Mouse (Mus musculus) midbrain, embryonic 12.5 days (tissue): ENCODE measurements at regions not wholly inside any gene's neighbourhood (a gene's known extent, or its start where the extent isn't known, plus 50 kb on each side); places are given as distances from the start of the nearest gene placed in this dataset.

ENCODE experiments used
- ATAC-seq: fragments of 200-750 bp; cut with Nextera tagmentation; 2 replicates; pipeline ENCODE4 v1.8.0; 2017; ENCODE audit warnings: low read depth, moderate TSS enrichment, moderate library complexity; ENCODE audit not compliant: low FRiP score
- H3K27ac ChIP-seq: fragments of 300-500 bp; sonication (generic); replicated peaks from 2 replicates; pipeline ENCODE4 v1.5.1; 2016; ENCODE audit warnings: mild to moderate bottlenecking
- H3K27me3 ChIP-seq: fragments of 300-500 bp; sonication (generic); 2 replicates; pipeline ENCODE4 v1.6.1; 2016; ENCODE audit warnings: mild to moderate bottlenecking
- H3K36me3 ChIP-seq: fragments of 300-500 bp; sonication (generic); 2 replicates; pipeline ENCODE4 v1.6.1; 2016
- H3K4me1 ChIP-seq: fragments of 300-500 bp; sonication (generic); 2 replicates; pipeline ENCODE4 v1.6.1; 2016
- H3K4me2 ChIP-seq: fragments of 300-500 bp; sonication (generic); replicated peaks from 2 replicates; pipeline ENCODE4 v1.6.1; 2016; ENCODE audit warnings: mild to moderate bottlenecking, moderate library complexity
- H3K4me3 ChIP-seq: fragments of 300-500 bp; sonication (generic); 2 replicates; pipeline ENCODE4 v1.5.1; 2016; ENCODE audit warnings: mild to moderate bottlenecking
- H3K9ac ChIP-seq: fragments of 300-500 bp; sonication (generic); replicated peaks from 2 replicates; pipeline ENCODE4 v1.6.1; 2016; ENCODE audit warnings: mild to moderate bottlenecking, moderate library complexity
- H3K9me3 ChIP-seq: fragments of 300-500 bp; sonication (generic); 2 replicates; pipeline ENCODE4 v1.6.1; 2016; ENCODE audit warnings: mild to moderate bottlenecking
- WGBS: fragments of 180-500 bp; shearing (Covaris S2); methylation state at CpG from one replicate; pipeline ENCODE4 v1.1.7; 2016; 5-methylcytosine and 5-hydroxymethylcytosine counted together

DNA sequence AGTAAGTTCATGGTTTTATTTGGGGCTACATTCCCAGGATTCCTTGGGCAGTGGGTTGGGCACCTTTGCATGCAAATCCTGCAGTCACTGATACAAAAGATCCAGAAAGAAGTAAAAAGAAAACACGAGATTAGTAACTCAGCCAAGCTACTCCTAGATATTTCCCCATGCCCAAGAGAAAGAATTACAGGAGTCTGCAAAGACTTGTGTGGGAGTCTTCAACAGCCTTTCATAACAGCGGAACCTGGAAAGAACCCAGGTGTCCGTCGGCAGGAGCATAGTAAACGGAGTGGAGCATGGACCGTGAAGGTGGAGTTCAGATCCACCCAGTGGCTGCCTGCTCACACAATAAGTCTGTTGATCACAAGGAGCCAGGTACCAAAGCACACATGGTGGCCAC, 121.1 kb upstream of the A530016L24Rik start:
- Histone ChIP-seq H3K36me3 (no peaks in the 10 kb centered on the region), H3K9me3 (peaks cover 7% of the 10 kb centered on the region; the same call in 1 of the 2 replicates), H3K4me3 (no peak overlapping the region), H3K27ac (no peak overlapping the region), H3K4me2 (no peak overlapping the region), H3K27me3 (peaks cover 18% of the 10 kb centered on the region), H3K4me1 (peaks cover 17% of the 10 kb centered on the region), H3K9ac (no peak overlapping the region)
- no peak for ATAC-seq
- 88% methylated on average over 6 of the region's 6 CpGs for WGBS

DNA sequence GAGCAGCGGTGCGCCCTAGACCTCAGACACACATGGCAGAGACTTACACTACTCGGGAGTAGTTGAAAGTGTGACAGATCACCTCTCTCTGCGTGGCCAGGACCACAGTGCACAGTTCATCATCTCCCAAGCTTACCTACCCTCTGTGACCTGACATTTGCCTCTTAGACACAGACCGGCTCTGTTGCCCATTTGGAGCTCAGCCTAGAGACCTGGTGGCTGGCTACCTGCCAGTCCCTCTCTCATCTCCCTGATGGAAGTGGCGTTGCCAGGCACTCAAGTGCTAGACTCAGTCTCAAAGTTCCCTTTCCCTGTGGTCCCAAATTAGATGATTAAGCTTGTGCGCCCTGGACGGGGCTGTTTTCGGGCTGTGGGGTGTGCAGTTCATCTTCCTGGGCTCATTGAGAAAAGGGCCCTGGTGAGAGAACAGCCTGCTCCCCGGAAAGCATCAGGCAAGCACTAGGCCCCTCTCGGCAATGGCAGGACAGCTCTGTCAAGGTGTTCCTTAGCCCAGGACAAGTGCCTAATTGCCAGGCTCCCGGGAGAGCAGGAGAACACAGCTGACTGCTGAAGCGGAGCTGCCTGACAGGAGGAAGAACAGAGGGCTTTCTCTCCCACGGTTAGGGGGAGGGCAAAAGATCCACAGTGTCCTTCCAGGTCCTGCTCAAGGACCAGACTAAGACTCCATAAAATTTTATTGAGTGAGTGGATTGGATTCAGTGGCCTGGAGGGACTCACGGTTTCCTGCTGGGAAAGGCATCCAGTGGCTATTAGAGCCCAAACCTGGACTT, 119.5 kb upstream of the A530016L24Rik start:
- Histone ChIP-seq H3K4me2 (no peak overlapping the region), H3K27me3 (peaks cover 27% of the 10 kb centered on the region), H3K4me1 (peaks cover 17% of the 10 kb centered on the region), H3K27ac (no peak overlapping the region), H3K9me3 (peaks cover 7% of the 10 kb centered on the region; the same call in 1 of the 2 replicates), H3K36me3 (no peaks in the 10 kb centered on the region), H3K9ac (no peak overlapping the region), H3K4me3 (no peak overlapping the region)
- ATAC-seq: no peak
- 71% methylated on average over 15 of the region's 15 CpGs for WGBS

DNA sequence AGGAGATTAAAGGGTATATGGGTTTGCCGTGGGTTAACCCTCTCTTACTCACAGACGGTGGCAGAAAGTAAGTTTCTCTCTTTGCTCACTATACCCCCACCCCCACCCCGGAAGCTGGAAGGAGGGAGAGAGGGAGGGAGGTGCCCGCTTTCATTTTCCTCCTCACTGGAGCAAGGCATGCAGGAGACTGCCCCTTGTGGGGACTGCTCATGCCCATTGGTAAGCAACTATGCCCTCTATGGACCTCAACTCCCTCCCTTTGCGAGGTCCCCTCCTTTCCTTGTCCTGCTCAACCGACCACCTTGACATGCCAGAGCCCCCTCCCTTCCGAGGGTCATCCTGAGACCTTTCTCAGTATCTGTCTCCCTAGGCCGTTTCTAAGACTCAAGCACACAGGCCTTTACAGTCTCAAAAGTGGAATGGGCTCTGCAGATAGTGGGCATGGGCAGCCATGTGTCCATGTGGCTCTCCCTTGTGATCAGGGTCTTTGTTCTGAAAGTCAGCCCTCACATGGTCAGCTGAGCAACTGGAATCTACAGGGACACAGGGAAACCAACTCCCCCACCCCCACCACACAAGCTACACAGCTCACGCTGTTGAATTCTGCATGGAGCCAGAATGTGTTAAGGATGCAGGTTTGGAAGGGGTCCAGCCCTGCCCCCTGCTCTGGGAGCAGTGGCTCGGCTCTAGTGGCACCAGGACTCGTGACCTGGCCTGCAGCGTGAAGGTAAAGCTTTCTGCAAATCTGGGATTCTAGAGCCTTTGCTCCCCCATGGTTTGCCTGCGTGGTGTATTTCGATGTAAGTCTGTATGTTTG, 116.8 kb upstream of the A530016L24Rik start:
- Histone ChIP-seq H3K9me3 (no peaks in the 10 kb centered on the region), H3K4me1 (peaks cover 24% of the 10 kb centered on the region), H3K4me2 (no peak overlapping the region), H3K9ac (no peak overlapping the region), H3K27me3 (peaks cover 50% of the 10 kb centered on the region), H3K36me3 (no peaks in the 10 kb centered on the region), H3K4me3 (no peak overlapping the region), H3K27ac (0 out of 2 replicates have a peak overlapping the region, but pooled peaks have one; percentile 15)
- WGBS: 77% methylated on average over 14 of the region's 14 CpGs
- no peak for ATAC-seq

DNA sequence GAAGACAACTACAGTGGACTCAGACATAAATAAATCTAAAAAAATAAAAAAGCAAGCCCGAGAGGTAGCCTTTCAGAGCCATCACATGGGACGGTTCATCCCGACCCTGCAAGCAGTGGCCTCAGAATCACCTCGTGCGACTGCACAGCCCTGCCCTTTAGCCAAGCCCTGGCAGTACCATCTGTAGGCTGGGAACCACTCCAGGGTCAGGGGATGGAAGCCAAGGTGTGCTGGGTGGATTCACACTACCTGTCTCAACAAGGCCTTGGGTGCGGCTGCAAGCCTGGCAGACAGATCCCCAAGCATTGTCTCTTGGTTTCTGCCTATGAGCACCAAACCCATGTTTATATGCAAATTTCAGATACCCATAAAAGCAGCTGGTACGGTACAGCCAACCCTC, 115.3 kb upstream of the A530016L24Rik start:
- no peaks in the 10 kb centered on the region for H3K36me3 ChIP-seq
- H3K9ac ChIP-seq: no peak overlapping the region
- WGBS: 88% methylated on average over 7 of the region's 7 CpGs
- ATAC-seq: no peak
- no peaks in the 10 kb centered on the region for H3K9me3 ChIP-seq
- H3K4me3 ChIP-seq: no peak overlapping the region
- H3K27me3 ChIP-seq: peaks cover 65% of the 10 kb centered on the region
- H3K4me2 ChIP-seq: no peak overlapping the region
- H3K4me1 ChIP-seq: peaks cover 36% of the 10 kb centered on the region
- H3K27ac ChIP-seq: no peak overlapping the region

DNA sequence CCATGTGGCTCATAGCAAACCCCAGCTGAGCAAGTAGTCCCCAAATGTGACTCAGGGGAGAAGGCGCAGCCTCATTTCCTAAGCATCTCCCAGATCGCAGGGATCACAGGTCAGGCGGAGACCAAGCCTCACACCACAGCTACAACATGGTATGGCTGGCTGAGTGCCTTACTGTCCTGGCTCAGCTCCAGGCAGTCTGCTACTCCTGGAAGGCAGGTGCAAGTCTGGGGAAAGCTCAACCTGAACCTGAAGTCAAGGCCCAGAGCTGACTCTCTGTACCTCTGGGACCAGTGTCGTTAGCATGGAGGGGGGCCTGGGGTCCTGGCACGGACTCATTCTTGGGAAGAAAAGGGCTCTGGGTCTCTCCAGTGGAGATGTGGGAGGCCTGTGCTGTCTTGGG, 113.0 kb upstream of the A530016L24Rik start:
- no peaks in the 10 kb centered on the region for H3K9me3 ChIP-seq
- WGBS: 81% methylated on average over 5 of the region's 5 CpGs
- no peaks in the 10 kb centered on the region for H3K36me3 ChIP-seq
- ATAC-seq: no peak
- no peak overlapping the region for H3K9ac ChIP-seq
- peaks cover 30% of the 10 kb centered on the region for H3K4me1 ChIP-seq
- H3K4me2 ChIP-seq: no peak overlapping the region
- no peak overlapping the region for H3K27ac ChIP-seq
- no peak overlapping the region for H3K4me3 ChIP-seq
- peaks cover 76% of the 10 kb centered on the region for H3K27me3 ChIP-seq

DNA sequence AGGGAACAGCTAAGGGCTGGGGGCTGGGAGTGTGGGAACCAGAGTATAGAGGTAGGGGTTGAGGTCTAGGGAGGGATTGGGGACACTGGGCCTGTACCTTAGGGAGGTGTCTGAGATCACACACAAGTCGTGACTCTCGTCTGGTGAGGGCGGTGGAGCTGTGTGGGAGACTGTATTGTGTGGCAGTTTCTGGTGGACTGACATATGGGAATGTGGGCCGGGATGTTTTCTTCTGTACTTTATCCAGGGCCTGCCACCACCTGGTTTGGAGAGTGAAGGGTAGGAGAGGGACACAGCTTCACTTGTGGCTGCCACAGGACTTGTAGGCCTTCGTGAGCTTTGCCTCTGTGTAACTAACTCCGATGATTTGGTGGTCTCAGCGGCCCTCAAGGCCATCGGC, 112.5 kb upstream of the A530016L24Rik start:
- H3K4me1 ChIP-seq: peaks cover 33% of the 10 kb centered on the region
- H3K9me3 ChIP-seq: no peaks in the 10 kb centered on the region
- no peak overlapping the region for H3K9ac ChIP-seq
- no peaks in the 10 kb centered on the region for H3K36me3 ChIP-seq
- no peak overlapping the region for H3K4me3 ChIP-seq
- no peak overlapping the region for H3K4me2 ChIP-seq
- 86% methylated on average over 8 of the region's 8 CpGs for WGBS
- no peak overlapping the region for H3K27ac ChIP-seq
- peaks cover 76% of the 10 kb centered on the region for H3K27me3 ChIP-seq
- ATAC-seq: no peak

DNA sequence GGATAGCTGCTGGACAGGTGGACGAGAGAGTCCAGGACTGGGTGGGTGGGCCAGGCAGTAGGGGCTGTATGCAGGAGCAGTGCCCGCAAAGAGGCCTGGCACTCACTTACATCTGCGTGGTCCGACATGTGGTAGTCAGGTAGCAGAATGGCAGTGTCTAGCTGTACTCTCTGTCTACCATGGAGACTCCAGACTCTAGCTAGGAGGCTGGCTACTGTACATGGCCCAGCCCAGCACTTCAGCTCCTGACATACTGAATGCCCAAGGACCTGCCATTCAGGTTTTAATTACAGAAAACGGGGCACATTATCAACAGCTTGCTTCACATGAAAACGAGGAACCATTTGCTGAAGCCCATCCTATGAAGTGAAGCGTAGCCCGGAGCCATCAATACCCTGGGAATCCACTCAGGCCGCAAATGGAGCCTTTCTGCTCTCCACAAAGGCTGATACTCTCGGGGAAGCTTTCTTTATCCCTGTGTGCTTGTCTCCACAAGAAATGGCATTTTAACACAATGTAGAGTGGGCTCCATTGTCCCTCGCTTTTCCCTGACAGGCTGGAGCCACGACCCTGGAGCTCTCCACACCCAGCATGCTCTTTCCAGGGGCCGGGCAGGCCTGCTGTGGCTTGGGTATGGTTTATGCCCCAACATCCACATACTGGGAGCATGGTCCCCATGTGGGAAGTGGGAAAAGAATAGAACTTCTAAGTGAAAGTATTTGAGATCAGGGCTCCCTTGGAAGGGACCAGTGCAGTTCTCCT, 110.6 kb upstream of the A530016L24Rik start:
- H3K9ac ChIP-seq: no peak overlapping the region
- H3K9me3 ChIP-seq: no peaks in the 10 kb centered on the region
- H3K4me1 ChIP-seq: peaks cover 25% of the 10 kb centered on the region
- WGBS: 54% methylated on average over 13 of the region's 13 CpGs
- H3K27me3 ChIP-seq: peaks cover 84% of the 10 kb centered on the region
- peak overlapping the region; percentile 35 for H3K27ac ChIP-seq
- H3K36me3 ChIP-seq: no peaks in the 10 kb centered on the region
- ATAC-seq: peak; percentile 44; the same call in 1 of the 2 replicates
- H3K4me3 ChIP-seq: no peak overlapping the region
- no peak overlapping the region for H3K4me2 ChIP-seq

DNA sequence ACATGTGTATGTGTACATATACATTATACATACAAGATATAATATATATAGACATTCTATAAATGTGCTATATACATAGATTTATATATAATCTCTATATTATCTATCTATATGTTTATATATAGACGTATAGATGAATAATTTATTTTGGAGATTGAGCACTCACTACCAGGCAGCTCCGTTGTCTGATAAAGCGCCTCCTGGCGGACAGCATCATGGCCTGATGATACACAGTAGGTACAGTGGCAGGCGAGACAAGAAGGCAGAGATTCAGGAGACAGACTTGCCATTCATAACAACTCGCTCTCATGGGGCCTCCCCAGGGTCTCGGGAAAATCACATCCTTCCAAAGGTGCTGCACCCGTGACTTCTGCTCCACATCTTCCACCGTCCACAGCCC, 101.4 kb upstream of the A530016L24Rik start:
- Histone ChIP-seq H3K27me3 (peaks cover 83% of the 10 kb centered on the region), H3K4me2 (no peak overlapping the region), H3K9me3 (no peaks in the 10 kb centered on the region), H3K27ac (no peak overlapping the region), H3K36me3 (no peaks in the 10 kb centered on the region), H3K9ac (no peak overlapping the region), H3K4me1 (peaks cover 18% of the 10 kb centered on the region), H3K4me3 (no peak overlapping the region)
- WGBS: 70% methylated on average over 9 of the region's 9 CpGs
- no peak for ATAC-seq

DNA sequence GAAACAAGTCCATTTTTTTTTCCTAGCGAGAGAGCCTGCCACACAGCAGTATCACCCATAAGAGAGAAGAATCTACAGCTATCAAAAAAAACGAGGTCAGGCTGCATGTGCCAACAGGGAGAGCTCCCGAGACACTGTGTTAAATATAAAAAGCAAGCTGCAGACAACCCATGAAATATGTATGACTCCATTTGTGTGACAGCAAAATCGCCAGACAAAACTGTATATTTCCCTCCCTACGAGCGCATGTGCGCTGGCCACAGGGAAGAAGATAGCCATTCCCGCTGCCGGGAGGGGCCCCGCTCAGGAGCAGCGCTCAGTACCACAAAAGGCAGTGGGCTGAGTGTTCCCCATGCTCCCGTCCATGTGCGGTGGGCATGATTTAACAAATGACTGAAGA, 93.3 kb upstream of the A530016L24Rik start:
- Histone ChIP-seq H3K4me2 (no peak overlapping the region), H3K4me3 (no peak overlapping the region), H3K9me3 (no peaks in the 10 kb centered on the region), H3K36me3 (no peaks in the 10 kb centered on the region), H3K27ac (peak overlapping the region; percentile 20), H3K9ac (no peak overlapping the region), H3K4me1 (peaks cover 17% of the 10 kb centered on the region), H3K27me3 (peaks cover 59% of the 10 kb centered on the region)
- 68% methylated on average over 13 of the region's 13 CpGs for WGBS
- ATAC-seq: 0 out of 2 replicates have a peak, but pooled peaks have one; percentile 56

DNA sequence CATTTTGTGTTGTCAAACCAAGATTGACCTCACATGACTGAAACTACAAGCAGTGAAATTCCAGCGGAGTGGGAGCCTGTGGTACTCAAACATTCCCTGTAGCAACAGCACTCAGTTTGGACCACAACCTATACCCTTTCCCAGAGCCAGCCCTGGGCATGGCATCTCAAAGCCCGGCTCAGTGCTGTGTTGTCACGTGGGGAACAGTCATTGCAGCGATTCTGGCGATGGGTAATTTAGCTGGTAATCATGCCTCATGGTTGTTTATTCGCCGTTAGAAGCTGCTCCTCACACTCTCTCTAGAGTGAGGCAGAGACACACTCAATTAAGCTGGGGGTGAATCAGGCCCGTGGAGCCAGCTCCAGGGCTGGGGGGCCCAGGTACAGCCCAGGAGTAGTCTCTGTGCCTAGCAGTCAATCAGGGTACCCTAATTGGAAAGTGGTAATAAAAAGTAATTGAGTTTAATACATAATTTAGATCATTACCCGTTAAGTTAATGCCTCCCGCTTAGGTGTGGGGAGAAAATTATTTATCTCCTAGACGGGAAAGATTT, 85.5 kb upstream of the A530016L24Rik start:
- WGBS: 82% methylated on average over 11 of the region's 11 CpGs
- Histone ChIP-seq H3K36me3 (no peaks in the 10 kb centered on the region), H3K4me2 (no peak overlapping the region), H3K4me3 (no peak overlapping the region), H3K4me1 (no peaks in the 10 kb centered on the region), H3K9me3 (no peaks in the 10 kb centered on the region), H3K9ac (no peak overlapping the region), H3K27me3 (peaks cover 25% of the 10 kb centered on the region), H3K27ac (no peak overlapping the region)
- ATAC-seq: no peak

DNA sequence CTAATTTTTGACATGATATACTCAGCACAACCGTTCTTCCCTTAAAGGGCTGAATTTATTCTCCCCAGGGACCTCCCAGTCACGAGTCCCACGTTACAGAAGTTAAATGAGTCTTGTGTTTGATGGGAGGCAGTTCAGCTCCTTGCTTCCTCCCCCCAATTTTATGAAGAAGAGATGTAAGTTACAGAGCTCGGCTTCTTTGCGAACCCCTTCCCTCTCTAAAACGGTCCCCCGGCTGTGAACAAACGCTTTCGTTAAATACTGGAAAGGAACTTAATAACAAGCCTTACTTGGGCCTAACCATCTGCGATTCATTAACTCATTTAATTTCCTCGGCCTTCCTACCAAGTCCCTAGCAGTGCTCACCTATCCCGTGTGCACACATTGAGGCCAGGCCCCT, 84.9 kb upstream of the A530016L24Rik start:
- WGBS: 75% methylated on average over 12 of the region's 12 CpGs
- H3K9me3 ChIP-seq: no peaks in the 10 kb centered on the region
- H3K4me2 ChIP-seq: no peak overlapping the region

More for the DNA sequence above, 84.9 kb upstream of the A530016L24Rik start:
- ATAC-seq: no peak
- H3K4me3 ChIP-seq: no peak overlapping the region
- no peak overlapping the region for H3K9ac ChIP-seq
- H3K27ac ChIP-seq: no peak overlapping the region
- H3K4me1 ChIP-seq: no peaks in the 10 kb centered on the region
- peaks cover 27% of the 10 kb centered on the region for H3K27me3 ChIP-seq
- H3K36me3 ChIP-seq: no peaks in the 10 kb centered on the region
